Mouse (Mus musculus): ENCODE data around the gene Zfp599.

- TF ChIP-seq MYOG (IDR thresholded peaks at IDR 0.05; ENCODE audit: control insufficient read depth, extremely low read depth, insufficient read length) (no peak), CEBPB (IDR thresholded peaks at IDR 0.05; ENCODE audit: low read depth) (no peak)
These were observed 9.2 kb upstream of the Zfp599 start for GRCm38 (mm10) chr9:22268886-22269285.

All from C2C12 (cell line).